Mouse (Mus musculus): ENCODE results near the gene Gm3415.

Gm3415 gene

DNA sequence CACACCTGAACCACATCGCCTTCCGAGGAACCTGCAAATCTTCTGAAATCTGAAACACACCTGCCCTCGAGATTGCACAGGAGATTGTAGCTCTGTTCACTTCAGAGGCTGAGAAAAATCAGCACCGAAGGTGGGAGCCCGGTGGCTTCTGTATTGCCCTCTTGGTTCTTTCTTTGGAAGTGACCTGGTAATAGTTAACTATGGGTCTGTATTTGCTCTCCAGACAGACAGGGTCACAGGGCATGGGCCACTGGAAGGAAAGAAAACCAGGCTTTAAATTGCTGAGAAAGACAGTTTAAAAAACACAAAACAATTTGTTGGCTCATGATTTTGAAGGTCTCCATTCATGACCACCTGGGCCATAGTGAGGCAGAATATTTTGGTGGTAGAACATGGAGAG is 44.0 kb downstream of the Gm3415 start:
- DNase-seq, result no peak

DNA sequence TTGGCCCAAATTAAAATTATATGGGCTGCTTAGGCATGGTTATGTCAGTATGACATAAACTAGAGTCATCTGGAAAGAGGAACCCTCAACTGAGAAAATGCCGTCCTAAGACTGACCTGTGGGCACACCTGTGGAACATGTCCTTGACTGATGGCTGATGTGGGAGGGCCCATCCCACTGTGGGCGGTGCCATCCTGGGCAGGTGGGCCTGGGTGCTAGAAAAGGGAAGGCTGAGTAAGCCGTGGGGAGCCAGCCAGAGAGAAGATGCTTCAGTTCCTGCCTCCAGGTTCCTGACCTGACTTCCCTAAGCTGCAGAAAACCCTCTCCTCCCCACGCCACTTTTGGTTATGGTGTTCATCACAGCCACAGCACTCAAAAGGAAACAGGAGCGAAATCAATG is 50.3 kb downstream of the Gm3415 start:
- DNase-seq, result no peak

DNA sequence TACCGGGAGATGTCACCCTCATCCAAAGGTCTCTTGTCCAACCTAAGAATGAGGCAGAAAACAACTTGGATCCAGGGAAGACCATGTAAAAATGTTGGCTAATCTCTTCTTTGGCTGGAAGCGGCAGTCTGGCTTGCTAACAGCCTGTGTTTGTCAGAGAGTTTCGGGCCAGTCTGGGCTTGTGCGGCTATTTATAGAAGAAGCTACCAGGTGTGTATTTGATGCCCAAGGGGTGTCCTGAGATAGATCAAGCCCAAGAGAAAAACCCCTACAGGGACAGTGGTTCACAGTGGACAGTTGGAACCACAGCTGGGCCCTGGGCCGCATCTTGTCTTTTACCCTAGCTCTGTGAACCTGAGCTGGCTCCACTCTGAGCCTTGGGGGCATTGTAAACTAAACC is 51.0 kb downstream of the Gm3415 start:
- no peak for DNase-seq

DNA sequence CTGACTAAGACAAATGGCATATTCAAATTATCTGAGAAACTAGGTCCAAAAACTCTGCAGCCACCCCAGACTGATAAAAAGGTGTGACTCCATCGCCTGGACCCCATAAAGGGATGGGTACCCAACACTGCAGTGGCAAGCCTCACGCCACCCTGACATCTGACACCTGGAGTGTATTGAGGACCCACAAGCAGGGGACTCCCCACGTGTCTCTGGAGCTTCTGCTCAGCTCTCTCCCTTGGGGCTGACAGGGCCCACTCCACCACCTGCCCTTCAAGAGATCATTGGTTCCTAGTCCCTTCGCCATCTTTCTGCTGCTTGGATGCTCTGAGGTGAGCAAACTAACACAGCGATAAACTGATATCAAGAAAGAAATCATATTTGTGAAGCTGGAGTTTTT is 51.9 kb downstream of the Gm3415 start:
- DNase-seq, result no peak
